Mouse (Mus musculus) spleen, postnatal 4 days (tissue): ENCODE measurements around the gene Car15.

ENCODE experiments used
- DNase-seq, 2 experiments: peaks; one replicate each; pipeline ENCODE4 v3.0.0; 2022; ENCODE audit warnings: low spot score in 2 of 2

The Car15 gene

DNA sequence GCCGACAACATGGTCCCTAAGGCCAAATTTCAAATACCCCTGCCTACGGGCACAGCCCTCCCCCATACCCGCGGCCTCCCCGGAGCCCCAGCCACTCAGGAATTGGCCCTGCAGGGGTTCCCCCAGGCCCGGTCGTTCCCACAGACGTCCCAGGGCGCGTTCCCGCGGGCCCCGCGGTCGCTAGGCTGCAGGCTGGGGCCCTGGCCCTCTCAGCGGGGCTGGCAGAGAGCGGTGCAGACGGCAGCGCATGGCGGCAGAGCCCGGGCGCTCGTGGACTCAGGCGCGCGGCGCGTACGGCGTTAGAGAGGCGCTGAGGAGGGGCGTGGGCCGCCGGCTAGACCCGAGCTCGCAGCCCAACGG is 4.9 kb downstream of the Car15 start:
- no peak for DNase-seq

DNA sequence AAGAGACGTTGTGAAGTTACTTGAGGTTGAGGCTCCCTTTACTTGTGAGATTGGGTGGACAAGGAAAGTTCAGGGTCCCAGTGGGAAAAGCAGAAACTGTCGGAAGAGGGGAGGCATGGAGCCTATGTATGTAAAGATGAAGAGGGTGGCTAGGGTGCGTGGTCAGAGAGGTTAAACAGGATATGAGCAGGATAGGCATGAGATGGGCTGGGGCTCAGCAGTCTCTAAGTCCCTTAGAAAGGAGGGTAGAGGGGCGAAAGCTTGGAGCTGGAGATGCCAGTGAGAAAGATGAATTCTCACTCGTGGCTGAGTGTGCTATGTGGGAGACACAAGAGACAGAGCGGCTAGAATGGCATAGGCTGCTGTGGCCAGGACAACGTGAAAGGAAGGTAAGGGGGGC is 5.3 kb downstream of the Car15 start, which contains the start of gene B830017H08Rik:
B830017H08Rik (plus strand) TSS at position 301 of the 400 bp plus-strand sequence.
- no peak for DNase-seq

DNA sequence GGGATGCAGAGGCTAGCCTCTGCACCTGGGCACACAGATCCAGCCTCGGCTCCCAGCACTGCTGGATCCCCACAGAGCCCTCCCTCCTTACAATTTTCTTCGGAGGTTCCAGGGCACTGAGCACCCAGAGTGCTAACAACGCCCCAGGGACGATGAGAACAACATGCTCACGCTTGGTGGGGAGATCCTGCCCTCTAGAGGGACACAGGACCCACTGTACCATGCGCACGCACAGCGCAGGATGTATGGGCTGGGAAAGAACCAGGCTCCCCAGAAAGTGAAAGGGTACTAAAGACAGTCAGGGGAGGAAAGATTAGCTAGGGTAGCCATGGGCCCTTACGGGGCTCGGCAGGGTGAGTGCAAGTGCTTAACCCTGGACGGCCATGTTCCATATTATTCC is 6.4 kb downstream of the Car15 start:
- no peak for DNase-seq

DNA sequence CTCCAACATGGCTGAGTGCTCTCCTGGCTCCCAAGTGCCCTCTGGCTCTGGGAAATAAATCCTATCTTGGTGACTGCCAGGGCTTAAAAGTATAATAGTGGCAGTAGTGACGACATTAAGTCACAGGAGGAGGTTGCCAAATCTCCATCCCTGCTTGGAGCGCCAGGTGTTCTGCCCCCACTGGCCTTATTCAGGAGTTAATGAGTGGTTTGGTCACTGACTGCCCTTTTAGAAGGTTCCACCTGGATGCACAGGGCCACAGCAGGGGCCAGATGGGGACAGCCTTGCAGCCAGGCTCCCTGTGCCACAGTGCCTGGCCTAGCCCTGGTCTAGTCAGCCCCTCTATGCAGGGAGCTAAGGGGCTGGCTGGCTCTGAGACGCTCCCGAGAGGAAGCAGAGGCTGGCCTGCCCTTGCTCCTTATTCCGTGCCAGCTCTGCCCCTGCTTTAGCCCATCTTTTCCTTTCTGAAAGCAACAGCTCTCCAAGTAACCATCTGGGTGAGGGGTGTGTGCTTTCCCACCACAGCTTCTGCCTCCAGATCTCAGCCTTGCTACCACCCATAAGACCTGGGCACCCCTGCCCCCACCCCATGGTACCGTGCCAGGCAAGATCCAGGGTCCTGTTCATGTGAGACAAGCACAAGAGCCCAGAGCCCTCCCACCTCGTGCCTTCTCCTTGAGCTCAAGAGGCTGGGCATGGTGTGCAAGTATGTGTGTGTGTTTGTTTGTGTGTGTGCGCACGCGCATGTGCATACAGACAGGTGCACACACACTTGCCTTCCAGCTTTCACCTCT is 7.6 kb downstream of the Car15 start:
- no peak for DNase-seq

DNA sequence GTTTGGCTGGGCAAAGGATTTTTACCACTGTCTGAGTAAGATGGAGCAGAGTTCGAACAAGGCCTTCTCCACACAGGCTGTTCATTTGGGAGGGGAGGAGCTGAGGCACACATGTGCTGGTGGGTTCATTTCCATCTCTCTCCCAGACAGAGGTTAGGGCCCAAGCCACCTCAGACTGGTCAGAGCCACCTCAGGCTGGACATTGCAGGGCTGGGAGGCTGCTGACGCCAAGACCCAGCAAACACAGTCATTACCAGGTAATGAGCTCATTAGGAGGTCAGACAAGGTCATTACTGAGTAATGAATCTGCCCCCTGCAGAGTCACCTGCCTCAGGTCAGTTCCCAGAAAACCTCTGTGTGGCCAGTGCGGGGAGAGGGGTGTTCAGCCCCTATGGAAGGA is 9.3 kb downstream of the Car15 start:
- no peak for DNase-seq

- no peak for DNase-seq
These were observed 9.9 kb downstream of the Car15 start for GRCm38 (mm10) chr16:17828229-17828628.

- DNase-seq, result no peak
These were observed 11.7 kb downstream of the Car15 start for GRCm38 (mm10) chr16:17826500-17826899.

DNA sequence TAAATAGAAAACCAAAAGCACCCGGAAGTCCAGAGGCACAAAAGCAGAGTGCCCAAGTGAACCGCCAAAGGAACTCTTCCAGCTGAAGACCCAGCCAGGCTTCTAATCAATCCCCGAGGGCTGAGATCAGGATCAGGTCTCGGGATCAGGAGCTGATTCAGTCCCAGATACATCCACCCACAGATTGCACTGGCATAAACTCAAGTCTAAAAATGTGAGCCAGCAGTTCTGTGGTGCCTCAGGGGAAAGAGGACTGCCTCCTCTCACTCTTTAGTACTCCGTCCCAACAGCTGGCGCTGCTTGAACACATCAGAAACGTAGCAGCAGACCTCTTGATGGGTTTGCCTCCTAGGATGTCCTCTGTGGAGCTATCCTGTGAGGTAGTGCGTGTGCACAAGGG is 21.6 kb downstream of the Car15 start:
- no peak for DNase-seq

DNA sequence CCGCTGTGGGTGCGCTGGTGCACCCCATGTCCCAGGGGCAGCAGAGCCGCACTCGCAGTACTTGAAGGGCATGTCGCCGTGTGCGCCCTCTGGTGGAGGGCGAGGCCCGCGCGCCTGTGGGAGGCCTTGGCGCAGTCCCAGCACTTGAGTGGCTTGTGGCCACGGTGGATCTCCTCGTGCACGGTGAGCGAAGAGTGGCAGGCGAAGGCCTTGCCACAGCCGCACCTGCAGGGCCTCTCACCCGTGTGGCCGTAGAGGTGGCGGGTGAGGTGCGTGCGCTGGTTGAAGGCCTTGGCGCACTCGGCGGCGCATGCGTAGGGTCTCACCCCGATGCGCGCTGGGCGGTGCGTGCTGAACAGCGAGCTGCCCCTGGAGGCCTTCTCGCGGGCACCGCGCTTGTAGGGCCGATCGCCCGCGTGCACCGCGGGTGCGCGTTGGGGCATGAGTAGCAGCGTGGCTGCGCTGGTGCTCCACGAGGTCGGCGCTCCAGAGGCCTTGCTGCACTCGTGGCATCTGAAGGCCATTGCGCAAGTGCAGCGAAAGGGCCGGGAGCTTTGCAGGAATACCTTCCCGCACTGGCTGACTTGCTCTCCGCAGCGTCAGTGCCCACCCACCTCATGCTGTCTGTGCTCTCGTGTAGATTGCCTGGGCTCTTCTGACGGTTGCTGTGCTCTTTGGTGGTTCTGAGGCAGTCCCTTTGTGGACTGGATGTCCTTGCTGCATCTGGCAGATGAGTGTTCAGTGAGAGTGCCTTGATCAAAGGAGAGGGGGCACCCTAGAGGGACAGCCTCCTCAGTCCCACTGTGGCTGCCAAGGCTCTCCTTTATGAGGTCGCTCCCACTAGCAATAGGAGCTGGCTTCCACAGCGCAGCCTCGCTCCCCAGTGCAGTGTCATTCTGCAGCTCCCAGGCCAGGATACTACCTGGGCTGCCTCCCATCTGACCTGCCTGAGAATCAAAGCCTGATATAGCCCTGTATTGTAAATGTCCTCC is 22.5 kb downstream of the Car15 start:
- peak; percentile 51 to 81 for DNase-seq

DNA sequence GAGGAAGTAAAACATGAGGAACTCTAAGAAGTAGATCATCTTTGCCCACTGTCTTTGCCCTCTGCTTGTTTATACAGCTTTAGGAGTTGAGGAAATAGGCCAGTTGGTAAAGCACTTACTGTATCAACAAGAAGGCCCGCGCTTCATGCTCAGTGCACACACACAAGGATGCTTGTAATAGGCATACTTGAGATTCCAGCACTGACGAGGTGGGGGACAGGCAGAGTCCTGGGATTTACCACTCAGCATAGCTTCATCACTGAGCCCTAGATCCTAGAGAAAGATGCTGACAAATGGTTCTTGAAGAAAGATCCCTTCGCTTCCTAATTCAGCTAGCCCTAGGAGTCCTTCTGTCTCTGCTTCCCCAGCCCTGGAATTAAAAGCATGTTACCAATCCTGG is 25.0 kb downstream of the Car15 start:
- no peak for DNase-seq

DNA sequence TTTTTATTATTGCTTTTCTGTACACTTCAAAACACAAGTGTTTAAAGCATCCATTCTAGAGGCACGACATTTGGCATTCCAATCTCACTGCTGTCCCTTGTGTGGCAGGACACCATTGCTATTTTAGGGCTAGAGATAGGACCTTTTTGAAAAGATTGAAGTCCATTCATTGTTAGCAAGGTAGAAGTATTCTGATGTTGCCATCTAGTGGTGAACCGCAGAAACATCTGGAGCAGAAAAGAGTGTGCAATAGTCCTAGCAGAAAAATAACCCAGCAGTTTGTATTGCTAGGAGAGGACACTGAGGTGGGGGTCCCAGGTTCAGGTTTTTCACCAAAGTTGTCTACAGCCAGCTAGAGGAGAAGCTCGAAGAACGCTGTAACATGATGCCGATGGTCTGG is 26.0 kb downstream of the Car15 start:
- DNase-seq, result no peak

DNA sequence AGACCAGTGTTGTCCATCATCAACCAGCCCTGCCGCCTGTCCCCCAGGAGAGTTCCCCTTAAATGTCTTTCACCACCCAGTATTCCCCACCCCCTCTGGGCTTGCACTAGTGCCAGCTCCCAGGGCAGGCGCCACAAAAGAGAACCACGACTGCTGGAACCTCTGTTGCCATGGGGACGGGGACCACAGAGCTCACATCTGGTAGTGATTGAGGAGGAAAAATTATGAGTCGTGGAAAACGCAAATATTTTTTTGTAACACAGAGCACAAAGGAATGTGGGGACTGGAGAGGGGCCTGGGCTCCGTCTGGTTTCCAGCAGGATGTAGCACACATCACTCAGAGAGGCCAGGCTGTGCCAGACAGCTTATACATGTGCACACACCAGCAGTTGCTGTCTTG is 28.5 kb downstream of the Car15 start:
- peak in 1 of 2 experiments; percentile 55 for DNase-seq

DNA sequence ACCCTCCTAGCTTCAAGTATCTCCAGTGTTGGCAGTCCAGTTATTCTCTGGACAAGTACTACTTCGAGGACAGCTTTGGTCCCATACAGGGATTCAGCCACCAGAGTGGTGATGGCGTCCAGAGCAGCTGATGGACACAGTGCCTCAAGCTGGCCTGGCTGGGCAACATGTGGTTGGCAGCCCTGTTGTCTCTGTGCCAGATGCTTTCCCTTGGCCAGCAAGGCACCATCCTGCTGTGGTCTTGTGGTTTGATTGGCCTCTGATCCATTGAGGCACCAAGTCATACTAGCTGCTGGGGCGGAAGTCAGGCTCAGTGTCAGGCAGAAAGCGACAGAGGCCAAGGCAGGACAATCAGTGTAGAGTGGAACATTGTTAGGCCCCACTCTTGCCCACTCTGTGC is 29.0 kb downstream of the Car15 start:
- DNase-seq, result peak in 1 of 2 experiments; percentile 48

- DNase-seq, result peak; percentile 75 to 89
These were observed 30.8 kb downstream of the Car15 start for GRCm38 (mm10) chr16:17807192-17808009.

- peak in 1 of 2 experiments; percentile 68 for DNase-seq
These were observed 31.5 kb downstream of the Car15 start for GRCm38 (mm10) chr16:17806581-17807191.

DNA sequence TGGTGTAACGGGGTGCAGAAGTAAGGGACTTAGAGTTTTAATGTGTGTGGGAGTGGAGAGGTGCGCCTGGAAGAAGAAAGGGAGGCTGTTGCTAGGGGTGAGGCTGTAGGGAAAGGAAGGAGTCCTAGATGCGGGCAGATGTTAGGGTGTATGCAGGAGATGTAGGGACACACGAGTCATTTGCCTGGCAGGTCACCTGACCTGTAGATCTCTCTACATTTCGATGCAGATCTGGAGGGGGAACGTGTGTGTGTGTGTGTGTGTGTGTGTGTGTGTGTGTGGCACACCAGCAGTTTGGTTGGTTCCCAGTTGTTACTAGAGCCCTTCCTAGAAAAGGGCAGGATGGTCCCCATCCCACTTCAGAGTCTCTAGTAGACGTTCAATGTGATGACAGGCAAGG is 33.2 kb downstream of the Car15 start:
- no peak for DNase-seq

DNA sequence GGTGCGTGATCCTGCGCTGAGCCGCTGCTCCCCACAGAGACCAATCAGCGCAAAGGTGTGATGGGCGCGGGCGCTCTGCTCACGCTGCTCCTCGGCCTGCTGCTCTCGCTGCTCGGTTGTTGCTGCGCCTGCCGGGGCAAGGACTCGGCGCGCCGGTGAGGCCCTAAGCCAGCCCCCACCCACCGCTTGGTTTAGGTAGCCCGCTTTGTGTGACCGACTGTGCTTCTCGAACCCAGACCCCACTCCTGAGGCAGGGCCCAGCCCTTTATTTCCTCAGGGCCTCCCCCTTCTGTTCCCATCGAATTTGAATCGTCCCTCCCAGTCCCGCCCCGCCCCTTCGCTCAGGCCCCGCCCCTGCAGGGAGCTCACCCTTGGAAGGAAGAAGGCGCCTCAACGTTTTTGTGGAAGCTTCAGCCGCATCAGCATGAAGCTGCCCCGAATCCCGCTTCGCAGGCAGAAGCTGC is 33.7 kb downstream of the Car15 start:
- peak in 1 of 2 experiments; percentile 65 for DNase-seq

DNA sequence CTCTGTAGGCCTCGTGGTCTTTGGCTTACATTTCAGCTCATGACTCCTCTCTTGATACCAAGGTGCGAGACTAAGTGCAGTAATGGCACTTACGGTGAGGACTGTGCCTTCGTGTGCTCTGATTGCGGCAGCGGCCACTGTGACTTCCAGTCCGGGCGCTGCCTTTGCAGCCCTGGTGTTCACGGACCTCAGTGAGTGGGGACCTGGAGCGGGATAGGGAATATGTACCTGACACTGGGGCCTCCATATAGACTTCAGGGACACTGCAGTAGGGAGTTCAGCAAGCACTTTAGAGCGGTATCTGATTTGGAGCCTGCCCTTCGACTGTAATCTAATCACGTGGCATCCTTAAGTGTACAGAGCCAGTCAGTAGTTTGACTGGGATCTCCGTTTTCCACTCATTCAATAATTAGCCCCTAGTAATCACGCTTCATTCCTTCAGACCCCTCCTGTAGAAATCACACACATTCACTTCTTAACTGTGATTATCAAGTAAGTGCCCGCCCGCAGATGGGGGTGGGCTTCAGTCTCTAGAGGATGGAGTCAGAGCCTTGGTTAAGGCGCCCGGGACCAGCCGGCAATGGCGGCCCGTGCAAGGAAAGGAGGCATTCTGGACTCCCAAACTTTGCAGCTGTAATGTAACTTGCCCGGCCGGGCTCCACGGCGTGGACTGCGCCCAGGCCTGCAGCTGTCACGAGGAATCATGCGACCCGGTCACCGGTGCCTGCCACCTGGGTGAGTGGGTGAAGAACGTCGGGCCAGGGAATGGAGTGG is 34.3 kb downstream of the Car15 start:
- no peak for DNase-seq

DNA sequence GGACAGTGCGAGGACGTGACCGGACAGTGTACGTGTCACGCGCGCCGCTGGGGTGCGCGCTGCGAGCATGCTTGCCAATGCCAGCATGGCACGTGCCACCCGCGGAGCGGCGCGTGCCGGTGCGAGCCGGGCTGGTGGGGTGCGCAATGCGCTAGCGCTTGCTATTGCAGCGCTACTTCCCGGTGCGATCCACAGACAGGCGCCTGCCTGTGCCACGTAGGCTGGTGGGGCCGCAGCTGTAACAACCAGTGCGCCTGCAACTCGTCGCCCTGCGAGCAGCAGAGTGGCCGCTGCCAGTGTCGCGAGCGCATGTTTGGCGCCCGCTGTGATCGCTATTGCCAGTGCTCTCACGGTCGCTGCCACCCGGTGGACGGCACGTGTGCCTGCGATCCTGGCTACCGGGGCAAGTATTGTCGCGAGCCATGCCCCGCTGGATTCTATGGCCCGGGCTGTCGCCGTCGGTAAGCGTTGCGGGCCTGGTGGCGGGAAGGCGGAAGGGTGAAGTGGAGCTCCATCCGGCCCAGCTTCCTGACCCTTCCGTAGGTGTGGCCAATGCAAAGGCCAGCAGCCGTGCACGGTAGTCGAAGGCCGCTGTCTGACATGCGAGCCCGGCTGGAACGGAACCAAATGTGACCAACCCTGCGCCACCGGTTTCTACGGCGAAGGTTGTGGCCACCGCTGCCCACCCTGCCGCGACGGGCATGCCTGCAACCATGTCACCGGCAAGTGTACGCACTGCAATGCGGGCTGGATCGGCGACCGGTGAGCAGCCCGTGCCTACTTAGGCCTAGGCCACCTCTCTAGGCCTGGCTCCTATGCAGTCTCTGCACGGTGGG is 35.1 kb downstream of the Car15 start:
- peak in 1 of 2 experiments; percentile 60 for DNase-seq

GRCm38 (mm10) chr16:17802456-17802838 is 35.7 kb downstream of the Car15 start:
- no peak for DNase-seq
